In genomic region chr5:57721148-57721712, GRCm38 (mm10) we compare ENCODE assay signal across 7 mouse cellular contexts. TPM values are rescaled to one million over a fixed set of nuclear protein-coding genes. Genes with fewer than 3 reads are reported as not detected.
DNase-seq lines count a peak whose midpoint lies in the region; ATAC-seq and TF ChIP-seq lines count a peak whose summit lies in the region.

No protein-coding gene starts in this region.

- H3K36me3 ChIP-seq in C2C12 (ENCODE audit: control insufficient read depth, insufficient read depth) = peaks cover 3% of the 10 kb centered on the region
- H3K36me3 ChIP-seq in heart, embryonic 16.5 days (ENCODE audit: control insufficient read depth, insufficient read depth) = no peaks in the 10 kb centered on the region
- no peaks in the 10 kb centered on the region for H3K36me3 ChIP-seq in liver, postnatal 0 days (replicated peaks; ENCODE audit: insufficient read depth, low read length)

- WGBS in heart, embryonic 16.5 days = 18% methylated on average over 8 of the region's 8 CpGs
- WGBS in liver, postnatal 0 days (ENCODE audit: insufficient replicate concordance) = 47% methylated on average over 8 of the region's 8 CpGs

- H3K79me3 ChIP-seq in C2C12 (ENCODE audit: low read depth) = peaks cover 57% of the 10 kb centered on the region

- no peaks in the 10 kb centered on the region for H3K27me3 ChIP-seq in C2C12 (ENCODE audit: control insufficient read depth, insufficient read depth, insufficient read length)
- H3K27me3 ChIP-seq in heart, embryonic 16.5 days (ENCODE audit: control insufficient read depth, insufficient read depth, low read length) = 0 out of 2 replicates have a peak, but pooled peaks cover 3% of the 10 kb centered on the region
- H3K27me3 ChIP-seq in liver, postnatal 0 days (ENCODE audit: insufficient read depth, low read length) = peaks cover 58% of the 10 kb centered on the region

- H3K4me2 ChIP-seq in heart, embryonic 16.5 days (ENCODE audit: low read depth, low read length) = peak overlapping the region; percentile 97
- H3K4me2 ChIP-seq in liver, postnatal 0 days (ENCODE audit: low read depth, low read length) = 0 out of 2 replicates have a peak overlapping the region, but pooled peaks have one; percentile 6

- peak; percentile 51 for DNase-seq in 416B (ENCODE audit: low read depth)
- no peak for DNase-seq in liver, postnatal 0 days
- no peak for DNase-seq in spleen, postnatal 14 days (ENCODE audit: low spot score in 2 of 2)
- no peak for DNase-seq in lung, adult 18-20 months
- DNase-seq in yolk sac, embryonic 10.5 days (ENCODE audit: low spot score) = no peak

- peak overlapping the region; percentile 91 for H3K9ac ChIP-seq in heart, embryonic 16.5 days (ENCODE audit: low read length)
- H3K9ac ChIP-seq in liver, postnatal 0 days (replicated peaks) = no peak overlapping the region

- H3K4me3 ChIP-seq in C2C12 (ENCODE audit: insufficient read depth, poor library complexity, severe bottlenecking) = peak overlapping the region; percentile 57
- peak overlapping the region; percentile 83 for H3K4me3 ChIP-seq in heart, embryonic 16.5 days (ENCODE audit: low read length)
- H3K4me3 ChIP-seq in liver, postnatal 0 days (ENCODE audit: low read depth, low read length) = no peak overlapping the region

- no peak for TF ChIP-seq EP300 in liver, postnatal 0 days (IDR thresholded peaks at IDR 0.05; ENCODE audit: low read depth)

- H3K9me3 ChIP-seq in heart, embryonic 16.5 days (replicated peaks; ENCODE audit: control insufficient read depth, low read length) = no peaks in the 10 kb centered on the region
- no peaks in the 10 kb centered on the region for H3K9me3 ChIP-seq in liver, postnatal 0 days (ENCODE audit: low read length)

- peaks cover 2% of the 10 kb centered on the region; the same call in 1 of the 2 replicates for H3K4me1 ChIP-seq in heart, embryonic 16.5 days (ENCODE audit: control insufficient read depth, insufficient read depth, low read length)
- peaks cover 22% of the 10 kb centered on the region for H3K4me1 ChIP-seq in liver, postnatal 0 days (ENCODE audit: insufficient read depth)

- H3ac ChIP-seq in C2C12 (ENCODE audit: control insufficient read depth, insufficient read length, low read depth) = peak overlapping the region; percentile 22

- TF ChIP-seq CTCF in C2C12 (IDR thresholded peaks at IDR 0.05; ENCODE audit: control insufficient read depth, insufficient read depth, insufficient read length) = no peak
- TF ChIP-seq CTCF in liver, postnatal 0 days (IDR thresholded peaks at IDR 0.05; ENCODE audit: low read depth) = no peak

- no peak for ATAC-seq in heart, embryonic 16.5 days (replicated peaks; ENCODE audit: extremely low read depth, insufficient read depth, low FRiP score)
- ATAC-seq in liver, postnatal 0 days = no peak

- H3K27ac ChIP-seq in heart, embryonic 16.5 days (ENCODE audit: low read length) = peak overlapping the region; percentile 49
- no peak overlapping the region for H3K27ac ChIP-seq in liver, postnatal 0 days (ENCODE audit: low read depth)

- H3K79me2 ChIP-seq in C2C12 (ENCODE audit: control insufficient read depth, insufficient read depth) = peaks cover 83% of the 10 kb centered on the region

TF ChIP-seq in C2C12, 6 proteins besides CTCF, POLR2A, EP300 and RAD21:
- TF ChIP-seq FOSL1 (IDR thresholded peaks at IDR 0.05; ENCODE audit: insufficient read depth, low read length, poor library complexity, severe bottlenecking) (no peak), MYOG (IDR thresholded peaks at IDR 0.05; ENCODE audit: control insufficient read depth, extremely low read depth, insufficient read length) (no peak), MAX (IDR thresholded peaks at IDR 0.05) (no peak), MYOD1 (IDR thresholded peaks at IDR 0.05; ENCODE audit: control insufficient read depth, insufficient read length, low read depth) (no peak), USF1 (IDR thresholded peaks at IDR 0.05; ENCODE audit: low read depth) (no peak)
TF ChIP-seq in C2C12: peak in this region for 0.

RNA-seq across cellular contexts. Expression of gene Pcdh7, which starts 3.5 kb away (rescaled TPM):
- 24.7 TPM for polyA plus RNA-seq in C2C12 (2012; fragmentation: generic; extraction: Trizol)
- 22.7 and 22.8 TPM in 2 replicates for polyA plus RNA-seq in heart, embryonic 16.5 days (2015; fragmentation: Nextera tagmentation; extraction: Ambion mirVana)
- polyA plus RNA-seq in liver, postnatal 0 days (2015; fragmentation: Nextera tagmentation; extraction: Ambion mirVana) = 0.37 and 0.38 TPM in 2 replicates

Comparison
In these comparisons a context has a peak if more than half of its experiments do, and no peak if none do; other contexts are left out.
1. RNA of gene Pcdh7, which starts 3.5 kb away (polyA plus RNA-seq): 24.7 TPM in C2C12 (single experiment) and 22.7 to 22.8 TPM in heart, embryonic 16.5 days; 0.37 to 0.38 TPM in liver, postnatal 0 days; every median in the first group is over 10 times any median in the second.